Mouse (Mus musculus): ENCODE measurements around the gene Pi4ka. TPM values are rescaled to one million over a fixed set of nuclear protein-coding genes. Genes with fewer than 3 reads are reported as not detected.

Gene Pi4ka
- total and polyA plus RNA-seq, 2 experiments: 17.9 to 21.4 TPM

DNA sequence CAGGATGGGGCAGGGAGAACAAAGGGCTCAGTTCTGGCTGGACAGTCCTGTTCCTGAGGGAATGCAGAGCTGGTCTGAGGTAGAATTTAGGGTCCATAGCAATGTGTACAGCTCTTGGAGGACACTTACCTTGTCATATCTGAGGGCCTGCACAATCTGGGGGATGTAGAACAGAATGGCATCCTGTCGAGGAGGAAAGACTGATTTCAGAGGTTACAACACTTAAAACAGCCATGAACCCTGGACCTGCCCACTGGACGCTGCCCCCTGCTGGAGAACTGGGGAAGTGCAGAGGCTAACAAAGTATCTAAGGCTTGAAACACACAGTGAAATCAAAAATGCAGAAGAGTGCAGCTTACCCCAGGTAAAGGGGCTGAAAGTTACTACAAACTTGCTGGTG is 113.4 kb downstream of the Pi4ka start:
- 2% methylated on average over 2 of the region's 2 CpGs for WGBS
- H3K4me1 ChIP-seq (ENCODE audit: control insufficient read depth, insufficient read depth, low read length): no peaks in the 10 kb centered on the region

DNA sequence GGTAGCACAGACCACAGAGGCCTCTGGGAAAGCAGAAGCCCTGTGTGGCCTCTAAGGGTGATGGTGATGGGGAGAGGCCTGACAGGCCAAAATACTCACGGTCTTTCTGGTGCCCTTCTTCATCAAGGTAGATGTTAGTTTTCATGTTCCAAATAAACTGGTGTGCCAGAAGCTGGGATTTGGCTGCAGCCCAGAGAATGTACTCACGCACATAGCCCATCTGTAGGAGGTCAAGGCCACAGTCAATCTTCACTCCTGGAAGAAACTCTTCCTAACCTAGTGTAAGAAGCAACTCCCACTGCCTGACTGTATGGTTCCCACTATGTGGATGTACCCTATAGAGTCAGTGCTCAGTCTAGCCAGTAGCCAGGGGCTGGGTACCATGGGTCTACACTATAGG is 115.1 kb downstream of the Pi4ka start:
- Histone ChIP-seq H3K9ac (ENCODE audit: low read depth, low read length) (no peak overlapping the region), H3K4me1 (ENCODE audit: control insufficient read depth, insufficient read depth, low read length) (no peaks in the 10 kb centered on the region), H3K4me3 (ENCODE audit: insufficient read depth, low read depth, low read length) (no peak overlapping the region), H3K27ac (replicated peaks; ENCODE audit: insufficient read depth, low read depth, low read length) (no peak overlapping the region), H3K79me2 (ENCODE audit: control insufficient read depth, insufficient read depth, low read length) (no peaks in the 10 kb centered on the region), H3K36me3 (ENCODE audit: control insufficient read depth, insufficient read depth, low read length) (peaks cover 25% of the 10 kb centered on the region; the same call in 1 of the 2 replicates), H3K27me3 (ENCODE audit: control insufficient read depth, insufficient read depth, low read length) (no peaks in the 10 kb centered on the region)
- 94% methylated on average over 2 of the region's 2 CpGs for WGBS
- TF ChIP-seq CTCF (IDR thresholded peaks at IDR 0.05; ENCODE audit: low read depth, low read length): no peak
- TF ChIP-seq POLR2A (IDR thresholded peaks at IDR 0.05; ENCODE audit: extremely low read depth, insufficient read depth, low read length): no peak
- DNase-seq (ENCODE audit: extremely low read depth, low read depth, low spot score): no peak

More for the DNA sequence above, 113.4 kb downstream of the Pi4ka start:
- Histone ChIP-seq H3K27ac (replicated peaks; ENCODE audit: insufficient read depth, low read depth, low read length) (no peak overlapping the region), H3K79me2 (ENCODE audit: control insufficient read depth, insufficient read depth, low read length) (no peaks in the 10 kb centered on the region), H3K9ac (ENCODE audit: low read depth, low read length) (no peak overlapping the region), H3K27me3 (ENCODE audit: control insufficient read depth, insufficient read depth, low read length) (no peaks in the 10 kb centered on the region), H3K4me3 (ENCODE audit: insufficient read depth, low read depth, low read length) (no peak overlapping the region), H3K36me3 (ENCODE audit: control insufficient read depth, insufficient read depth, low read length) (peaks cover 29% of the 10 kb centered on the region)
- DNase-seq (ENCODE audit: extremely low read depth, low read depth, low spot score): peak; percentile 45
- TF ChIP-seq POLR2A (IDR thresholded peaks at IDR 0.05; ENCODE audit: extremely low read depth, insufficient read depth, low read length) (no peak), CTCF (IDR thresholded peaks at IDR 0.05; ENCODE audit: low read depth, low read length) (peak; percentile 97)

- H3K4me1 ChIP-seq (ENCODE audit: control insufficient read depth, insufficient read depth, low read length): no peaks in the 10 kb centered on the region
- no peak overlapping the region for H3K9ac ChIP-seq (ENCODE audit: low read depth, low read length)
- H3K27ac ChIP-seq (replicated peaks; ENCODE audit: insufficient read depth, low read depth, low read length): no peak overlapping the region
- H3K4me3 ChIP-seq (ENCODE audit: insufficient read depth, low read depth, low read length): no peak overlapping the region
- H3K36me3 ChIP-seq (ENCODE audit: control insufficient read depth, insufficient read depth, low read length): peaks cover 13% of the 10 kb centered on the region; the same call in 1 of the 2 replicates
- WGBS: 62% methylated on average over 2 of the region's 2 CpGs
- peak; percentile 14 for DNase-seq (ENCODE audit: extremely low read depth, low read depth, low spot score)
- H3K79me2 ChIP-seq (ENCODE audit: control insufficient read depth, insufficient read depth, low read length): no peaks in the 10 kb centered on the region
- H3K27me3 ChIP-seq (ENCODE audit: control insufficient read depth, insufficient read depth, low read length): no peaks in the 10 kb centered on the region
- TF ChIP-seq CTCF (IDR thresholded peaks at IDR 0.05; ENCODE audit: low read depth, low read length) (no peak), POLR2A (IDR thresholded peaks at IDR 0.05; ENCODE audit: extremely low read depth, insufficient read depth, low read length) (no peak)
These were observed 119.0 kb downstream of the Pi4ka start for GRCm38 (mm10) chr16:17287103-17287502.

DNA sequence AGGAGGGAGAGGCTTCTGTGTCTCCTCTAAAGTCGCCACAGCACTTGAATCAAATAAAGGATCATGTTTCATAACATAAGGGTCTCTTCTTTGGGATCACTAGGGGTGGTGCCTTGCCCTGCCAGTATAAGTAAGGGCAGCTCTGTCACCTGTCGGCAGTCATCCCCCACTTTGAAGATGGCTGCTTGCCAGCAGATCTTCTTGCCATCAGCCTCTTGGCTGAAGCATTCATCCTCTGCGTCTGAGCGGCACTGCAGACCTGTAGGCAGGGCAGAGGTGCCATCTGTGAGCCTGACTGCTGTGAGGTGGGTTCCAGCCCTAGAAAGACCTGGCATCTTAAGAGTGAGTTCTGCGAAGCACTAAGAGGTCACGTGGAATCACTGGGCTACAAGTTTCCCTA is 123.0 kb downstream of the Pi4ka start:
- WGBS: 90% methylated on average over 6 of the region's 6 CpGs
- TF ChIP-seq CTCF (IDR thresholded peaks at IDR 0.05; ENCODE audit: low read depth, low read length) (no peak), POLR2A (IDR thresholded peaks at IDR 0.05; ENCODE audit: extremely low read depth, insufficient read depth, low read length) (no peak)
- Histone ChIP-seq H3K79me2 (ENCODE audit: control insufficient read depth, insufficient read depth, low read length) (no peaks in the 10 kb centered on the region), H3K27ac (replicated peaks; ENCODE audit: insufficient read depth, low read depth, low read length) (no peak overlapping the region), H3K9ac (ENCODE audit: low read depth, low read length) (no peak overlapping the region), H3K4me3 (ENCODE audit: insufficient read depth, low read depth, low read length) (no peak overlapping the region), H3K27me3 (ENCODE audit: control insufficient read depth, insufficient read depth, low read length) (no peaks in the 10 kb centered on the region), H3K36me3 (ENCODE audit: control insufficient read depth, insufficient read depth, low read length) (peaks cover 3% of the 10 kb centered on the region; the same call in 1 of the 2 replicates), H3K4me1 (ENCODE audit: control insufficient read depth, insufficient read depth, low read length) (no peaks in the 10 kb centered on the region)
- DNase-seq (ENCODE audit: extremely low read depth, low read depth, low spot score): no peak

DNA sequence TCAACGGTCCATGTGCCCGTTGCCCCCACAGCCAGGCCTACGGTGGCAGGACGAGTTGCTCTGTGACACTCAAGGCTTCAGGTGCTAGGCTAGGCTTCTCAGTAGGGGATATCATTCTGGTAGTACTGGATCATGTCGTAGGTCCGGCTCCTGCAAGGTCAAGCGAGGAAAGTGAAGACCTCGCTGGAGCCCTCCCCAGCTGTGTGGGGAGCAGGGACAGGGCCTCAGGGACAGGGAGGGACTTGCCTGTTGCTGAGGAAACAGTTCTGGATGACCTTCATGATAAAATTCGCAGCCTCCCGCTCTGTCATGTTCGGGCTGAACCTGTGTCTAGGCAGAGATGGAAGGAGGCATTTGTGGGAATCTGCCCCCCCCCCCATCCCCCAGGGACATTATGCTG is 125.6 kb downstream of the Pi4ka start:
- Histone ChIP-seq H3K36me3 (ENCODE audit: control insufficient read depth, insufficient read depth, low read length) (no peaks in the 10 kb centered on the region), H3K4me1 (ENCODE audit: control insufficient read depth, insufficient read depth, low read length) (peaks cover 5% of the 10 kb centered on the region), H3K4me3 (ENCODE audit: insufficient read depth, low read depth, low read length) (no peak overlapping the region), H3K79me2 (ENCODE audit: control insufficient read depth, insufficient read depth, low read length) (no peaks in the 10 kb centered on the region), H3K27ac (replicated peaks; ENCODE audit: insufficient read depth, low read depth, low read length) (no peak overlapping the region), H3K9ac (ENCODE audit: low read depth, low read length) (no peak overlapping the region), H3K27me3 (ENCODE audit: control insufficient read depth, insufficient read depth, low read length) (no peaks in the 10 kb centered on the region)
- 92% methylated on average over 11 of the region's 11 CpGs for WGBS
- DNase-seq (ENCODE audit: extremely low read depth, low read depth, low spot score): no peak
- TF ChIP-seq CTCF (IDR thresholded peaks at IDR 0.05; ENCODE audit: low read depth, low read length) (no peak), POLR2A (IDR thresholded peaks at IDR 0.05; ENCODE audit: extremely low read depth, insufficient read depth, low read length) (no peak)

DNA sequence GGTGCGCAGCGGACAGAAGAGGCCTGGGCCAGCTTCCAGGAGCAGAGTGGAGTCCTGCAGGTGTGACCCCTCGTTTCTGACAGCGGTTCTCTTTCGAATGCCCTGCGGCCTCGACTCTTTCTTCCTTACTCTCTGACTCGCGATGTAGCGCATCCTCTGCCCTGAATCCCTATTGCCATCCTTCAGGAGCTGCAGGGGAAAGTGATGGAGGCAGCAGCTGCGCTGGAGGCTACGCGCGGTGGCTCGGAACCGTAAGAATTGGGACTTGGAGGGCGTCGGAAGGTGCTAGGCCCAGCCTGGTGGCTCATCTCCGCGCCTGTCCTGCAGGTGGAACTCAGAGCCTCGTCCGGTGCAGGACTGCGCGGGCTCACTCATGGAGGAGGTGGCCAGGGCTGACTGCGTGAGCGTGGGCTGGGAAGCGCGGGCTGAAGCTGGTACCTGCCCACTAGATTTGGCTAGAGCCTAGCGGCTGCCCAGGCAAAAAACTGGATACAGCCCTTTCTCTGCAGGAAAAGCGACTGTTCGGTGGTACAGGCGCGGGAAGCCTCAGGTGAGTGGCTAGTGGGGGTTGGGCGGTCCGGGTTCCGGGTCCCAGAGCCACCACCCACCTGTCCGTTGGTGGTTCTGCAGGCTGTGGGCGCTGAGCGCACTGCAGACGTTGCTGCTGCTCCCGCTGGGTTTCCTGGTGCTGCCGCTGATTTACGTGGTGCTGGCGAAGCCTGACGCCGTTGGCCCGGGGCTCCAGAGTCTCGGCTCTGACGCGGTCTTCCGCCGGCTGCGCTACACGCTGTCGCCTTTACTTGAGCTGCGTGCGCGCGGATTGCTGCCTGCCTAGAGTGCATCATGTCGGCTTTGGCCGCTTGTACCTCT is 128.5 kb downstream of the Pi4ka start:
- no peak for DNase-seq (ENCODE audit: extremely low read depth, low read depth, low spot score)
- no peaks in the 10 kb centered on the region for H3K27me3 ChIP-seq (ENCODE audit: control insufficient read depth, insufficient read depth, low read length)
- H3K4me1 ChIP-seq (ENCODE audit: control insufficient read depth, insufficient read depth, low read length): peaks cover 5% of the 10 kb centered on the region
- no peak overlapping the region for H3K27ac ChIP-seq (replicated peaks; ENCODE audit: insufficient read depth, low read depth, low read length)
- no peaks in the 10 kb centered on the region for H3K36me3 ChIP-seq (ENCODE audit: control insufficient read depth, insufficient read depth, low read length)
- no peak overlapping the region for H3K9ac ChIP-seq (ENCODE audit: low read depth, low read length)
- H3K79me2 ChIP-seq (ENCODE audit: control insufficient read depth, insufficient read depth, low read length): no peaks in the 10 kb centered on the region
- WGBS: 20% methylated on average over 61 of the region's 61 CpGs
- TF ChIP-seq CTCF (IDR thresholded peaks at IDR 0.05; ENCODE audit: low read depth, low read length): no peak
- no peak overlapping the region for H3K4me3 ChIP-seq (ENCODE audit: insufficient read depth, low read depth, low read length)
